Mouse (Mus musculus) v-Abl transformed pro-B cells (cell line): ENCODE results near the gene Dgki.

Experiments used
- in situ Hi-C, 2 experiments: fragments of 400-800 bp; cut with MboI; formaldehyde crosslinking; loops; one replicate each; pipeline ENCODE4 v1.15.1; 2025; ENCODE audit not compliant: unreplicated experiment in 2 of 2

The Dgki gene

DNA sequence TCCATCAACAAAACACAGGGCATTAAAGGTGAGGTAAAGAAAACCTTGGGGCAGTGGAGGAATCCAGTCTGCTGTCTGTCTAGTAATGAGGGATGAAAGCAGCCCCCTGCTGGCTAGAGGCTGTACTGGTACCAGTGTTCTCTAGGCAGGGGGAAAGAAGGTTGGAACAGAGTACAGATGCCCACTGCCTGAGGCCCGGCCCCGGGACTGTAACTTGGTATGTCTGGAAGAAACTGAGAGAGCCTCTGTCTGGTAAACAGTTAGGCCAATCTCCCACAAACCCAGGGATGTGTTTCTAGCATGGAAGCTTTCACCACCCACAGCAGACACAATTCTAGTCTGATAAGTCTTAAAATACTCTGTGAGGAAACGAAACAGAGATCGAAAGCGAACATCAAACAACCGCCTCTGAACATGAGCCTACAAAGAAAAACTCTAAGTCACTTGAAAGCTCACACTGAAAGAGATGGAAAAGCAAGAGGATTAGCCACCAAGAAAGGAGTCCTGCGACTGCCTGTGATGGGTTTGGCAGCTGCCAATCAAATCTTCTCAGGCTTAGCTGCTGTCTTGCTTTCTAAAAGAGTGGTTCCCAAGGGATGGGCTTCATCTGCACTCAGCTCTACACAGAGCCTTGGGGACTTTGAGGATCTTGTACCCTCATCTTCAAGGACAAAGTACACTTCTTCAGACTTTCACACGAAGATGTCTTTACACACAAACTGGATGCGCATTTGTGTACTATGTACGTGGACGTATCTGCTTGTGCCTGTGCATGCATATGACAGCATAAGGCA lies 262.7 kb downstream of the Dgki start:
- in situ Hi-C loops, result loop anchor here (25.0 kb wide), 1 partner anchor 1650 kb away; no protein-coding TSS in a partner anchor

DNA sequence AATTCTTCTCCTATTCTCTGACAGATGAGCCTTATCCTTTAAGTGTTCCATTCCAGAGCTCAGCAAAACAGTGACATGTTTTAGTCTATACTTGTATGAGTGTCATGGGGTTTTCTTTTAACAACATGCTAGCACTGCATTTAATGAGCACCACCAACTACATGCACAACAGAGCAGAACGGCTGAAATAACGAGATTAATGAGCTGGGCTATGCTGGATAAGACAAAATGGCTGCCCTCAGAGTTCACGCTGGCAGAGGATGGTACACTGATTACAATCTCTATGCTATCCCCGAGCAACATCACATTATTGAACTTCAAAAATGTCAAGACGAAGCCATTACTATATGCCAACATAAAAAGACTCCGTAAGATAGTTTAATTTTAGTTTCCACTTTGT lies 264.3 kb downstream of the Dgki start:
- in situ Hi-C loops, result loop anchor here (25.0 kb wide), 1 partner anchor 1648 kb away; no protein-coding TSS in a partner anchor

GRCm38 (mm10) chr6:37030986-37031385 lies 269.0 kb downstream of the Dgki start:
- in situ Hi-C loops, result loop anchor here (25.0 kb wide), 1 partner anchor 1644 kb away; no protein-coding TSS in a partner anchor

GRCm38 (mm10) chr6:37030402-37030801 lies 269.6 kb downstream of the Dgki start:
- in situ Hi-C loops, result loop anchor here (25.0 kb wide), 1 partner anchor 1643 kb away; no protein-coding TSS in a partner anchor

DNA sequence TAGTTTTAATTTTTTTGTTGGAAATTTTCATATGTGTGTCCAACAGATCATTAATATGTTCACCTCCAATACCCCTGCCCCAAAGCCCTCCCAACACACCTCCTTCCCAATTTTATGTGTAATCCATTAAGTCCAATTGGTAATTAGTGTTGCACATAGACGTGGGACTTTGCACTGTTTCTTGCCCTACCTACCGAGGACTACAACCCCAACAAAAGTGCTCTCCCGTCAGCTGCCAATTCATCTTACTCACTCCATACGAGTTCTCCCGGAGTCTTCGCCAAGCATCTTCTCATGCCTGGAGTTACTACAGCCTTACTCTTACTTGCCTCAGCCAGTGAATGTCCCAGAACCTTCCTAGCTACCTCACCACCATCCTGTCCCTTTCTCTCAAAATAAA lies 271.1 kb downstream of the Dgki start:
- in situ Hi-C loops, result loop anchor here (25.0 kb wide), 1 partner anchor 1642 kb away; no protein-coding TSS in a partner anchor

- in situ Hi-C loops, result loop anchor here (25.0 kb wide), 1 partner anchor 1641 kb away; no protein-coding TSS in a partner anchor
Observed at GRCm38 (mm10) chr6:37028300-37028699, 271.7 kb downstream of the Dgki start.

DNA sequence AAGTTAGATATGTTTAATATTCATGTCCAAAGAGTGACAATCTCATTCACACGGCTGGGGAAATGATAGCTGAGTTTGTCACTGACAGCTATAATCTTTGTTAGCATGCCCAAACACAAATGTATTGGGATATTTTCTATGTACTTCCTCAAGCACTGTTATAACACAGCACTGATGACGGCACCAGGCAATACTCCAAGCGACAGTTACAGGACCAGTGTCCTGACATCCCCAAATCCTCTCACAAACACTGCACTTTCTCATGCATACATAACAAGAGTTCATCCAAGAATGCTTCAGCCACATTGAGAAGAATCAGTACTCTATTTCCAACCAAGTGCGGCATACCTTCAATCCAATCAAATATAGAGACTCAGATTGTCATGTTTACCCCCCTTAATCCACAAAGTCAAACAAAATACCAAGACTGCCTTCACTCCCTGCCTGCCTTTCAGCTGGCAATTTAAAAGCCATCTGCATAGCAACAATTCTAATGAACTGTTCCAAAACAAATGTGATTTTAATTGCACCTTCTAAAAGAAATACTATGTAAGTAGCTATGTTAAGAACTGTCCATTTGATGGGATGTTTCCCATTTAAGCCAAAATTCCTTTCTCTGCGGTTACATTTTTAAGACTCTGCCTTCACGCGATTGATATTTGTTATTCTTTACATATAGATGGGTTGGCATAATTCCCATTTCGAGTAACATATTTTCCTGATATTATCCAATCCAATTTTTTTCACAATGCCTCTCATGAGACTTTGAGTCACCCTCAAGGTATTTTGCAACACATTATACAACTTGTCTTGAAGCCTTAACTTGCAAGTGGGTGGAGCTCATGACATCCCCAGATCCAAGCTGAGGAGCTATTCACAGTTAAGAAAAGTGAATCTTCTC lies 273.4 kb downstream of the Dgki start:
- in situ Hi-C loops, result loop anchor here (25.0 kb wide), 1 partner anchor 1639 kb away; no protein-coding TSS in a partner anchor

GRCm38 (mm10) chr6:37016046-37016445 lies 283.9 kb downstream of the Dgki start:
- in situ Hi-C loops, result no loop called here

DNA sequence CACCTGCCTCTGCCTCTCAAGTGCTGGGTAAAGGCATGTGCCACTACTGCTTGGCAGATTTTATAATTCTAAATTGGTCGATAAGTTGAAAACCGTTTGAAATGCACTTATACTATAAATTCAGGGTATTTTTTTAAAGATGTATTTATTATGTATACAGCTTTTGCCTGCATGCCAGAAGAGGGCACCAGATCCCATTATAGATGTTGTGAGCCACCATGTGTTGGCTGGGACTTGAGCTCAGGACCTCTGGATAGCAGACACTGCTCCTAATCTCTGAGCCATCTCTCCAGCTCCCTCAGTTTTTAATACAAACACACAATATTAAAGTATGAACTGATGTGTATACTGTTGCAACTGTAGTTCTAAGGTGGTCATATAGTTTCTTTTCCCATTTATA lies 288.4 kb downstream of the Dgki start:
- in situ Hi-C loops, result no loop called here

DNA sequence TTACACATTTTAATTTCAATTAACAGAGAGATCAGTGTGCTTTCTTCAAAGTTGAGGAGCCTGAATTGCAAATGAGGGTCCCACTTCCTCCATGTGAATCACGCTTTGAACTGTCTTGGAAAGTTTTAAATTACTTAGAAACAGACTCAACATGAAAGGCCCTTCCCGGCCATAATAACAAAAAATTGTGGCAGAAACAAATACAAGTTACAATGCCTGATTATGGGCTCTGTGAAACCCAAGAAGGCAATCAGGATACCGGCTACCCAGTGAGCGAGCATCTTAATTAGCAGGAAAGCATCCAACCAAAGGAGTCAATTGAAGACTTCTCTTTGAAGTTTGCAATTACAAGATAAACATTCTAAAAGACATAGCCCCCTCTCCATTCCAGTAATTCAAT lies 292.4 kb downstream of the Dgki start:
- in situ Hi-C loops, result no loop called here

- in situ Hi-C loops, result no loop called here
Observed at GRCm38 (mm10) chr6:37004914-37005313, 295.1 kb downstream of the Dgki start.

DNA sequence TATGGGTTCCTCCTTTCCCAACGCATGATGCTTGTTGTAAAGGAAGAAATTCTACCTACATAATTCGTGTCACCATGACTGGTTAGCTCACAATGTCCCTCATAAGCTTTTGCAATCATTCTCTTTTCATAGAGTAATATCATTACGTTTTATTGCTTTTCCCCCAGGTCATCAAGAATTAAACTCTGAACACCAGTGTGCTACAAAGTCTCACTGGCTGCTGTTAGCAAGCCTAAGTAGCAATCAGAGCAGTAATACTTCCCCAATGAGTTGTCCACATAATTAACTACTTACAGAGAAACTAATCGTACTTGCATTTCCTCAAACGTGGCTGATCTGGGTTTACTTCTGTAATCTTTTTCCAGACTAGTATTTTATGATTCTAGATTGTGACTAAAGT lies 296.7 kb downstream of the Dgki start:
- in situ Hi-C loops, result no loop called here

DNA sequence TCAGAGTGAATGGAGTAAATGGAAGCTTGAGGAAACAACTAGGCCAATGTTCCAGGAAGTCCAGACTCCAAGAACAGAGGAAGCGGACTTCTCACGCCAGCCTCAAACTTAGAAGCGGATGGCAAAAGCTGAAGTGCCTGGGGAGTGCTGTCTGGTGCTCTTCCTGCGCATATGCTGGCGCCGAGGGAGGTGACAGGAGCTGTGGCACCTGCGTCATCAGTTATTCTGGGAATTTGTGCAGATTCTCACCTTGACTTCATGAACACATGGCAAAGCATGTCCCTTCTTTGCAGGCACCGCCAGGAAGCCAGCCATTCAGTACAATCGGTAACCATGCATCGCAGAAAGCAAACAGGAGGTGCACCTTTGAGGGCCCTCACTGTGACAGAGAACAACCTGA lies 301.0 kb downstream of the Dgki start:
- in situ Hi-C loops, result no loop called here

DNA sequence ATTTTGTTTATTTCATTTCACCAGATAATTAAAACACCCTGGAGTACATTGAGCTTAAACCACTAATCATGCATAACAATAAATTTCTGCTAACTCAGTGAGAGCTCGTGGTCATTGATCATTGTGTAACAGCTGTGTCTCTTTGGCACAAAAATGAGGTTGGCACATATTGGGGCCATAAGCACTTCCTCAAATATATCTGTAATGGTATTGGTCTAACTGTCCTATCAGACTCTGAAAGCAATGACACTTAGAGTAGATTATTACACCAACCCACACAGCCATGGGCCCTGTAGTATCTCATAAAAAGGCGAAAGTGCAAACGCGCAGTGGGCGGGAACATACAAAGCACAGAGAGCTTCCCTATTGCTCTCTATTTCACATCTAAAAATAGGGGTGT lies 305.7 kb downstream of the Dgki start:
- in situ Hi-C loops, result no loop called here

GRCm38 (mm10) chr6:36990186-36990585 lies 309.8 kb downstream of the Dgki start:
- in situ Hi-C loops, result no loop called here

DNA sequence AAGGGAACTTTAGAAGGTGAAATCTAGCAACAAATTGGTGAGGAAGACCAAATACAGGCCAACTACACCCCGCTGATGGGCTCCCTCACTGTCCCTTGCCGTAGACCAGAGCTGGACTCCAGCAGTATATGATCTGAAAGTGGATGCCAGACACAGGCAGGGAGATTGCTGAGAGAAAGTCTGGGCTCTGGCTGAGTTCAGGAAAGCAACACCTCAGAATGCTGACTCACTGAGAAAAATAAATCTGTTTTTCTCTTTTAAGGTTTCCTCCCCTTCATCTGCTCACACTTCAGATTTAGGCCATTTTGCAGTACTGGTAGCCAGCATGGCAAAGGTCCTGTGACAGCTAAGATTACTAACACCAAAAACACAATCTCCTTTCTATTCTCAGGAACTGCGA lies 311.2 kb downstream of the Dgki start:
- in situ Hi-C loops, result no loop called here

DNA sequence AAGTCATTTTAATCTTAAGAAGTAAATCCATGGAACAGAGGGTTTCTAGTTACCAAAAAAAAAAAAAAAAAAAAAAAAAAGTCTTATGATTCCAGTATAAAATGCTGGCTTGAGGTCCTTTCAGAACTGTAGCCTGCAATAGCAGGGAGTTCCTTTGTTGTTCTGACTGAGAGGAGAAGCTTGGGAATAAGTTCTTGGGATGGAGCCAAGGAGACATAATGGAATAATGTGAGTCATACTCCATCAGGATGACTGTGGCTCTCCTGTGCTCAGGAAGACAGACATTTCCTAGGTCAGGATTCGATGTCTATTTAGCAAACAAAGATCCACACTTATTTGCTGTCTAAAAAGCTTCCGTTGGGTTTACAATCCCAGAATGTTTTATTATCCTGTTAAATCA lies 318.3 kb downstream of the Dgki start:
- in situ Hi-C loops, result no loop called here

GRCm38 (mm10) chr6:36980475-36980874 lies 319.5 kb downstream of the Dgki start:
- in situ Hi-C loops, result no loop called here

DNA sequence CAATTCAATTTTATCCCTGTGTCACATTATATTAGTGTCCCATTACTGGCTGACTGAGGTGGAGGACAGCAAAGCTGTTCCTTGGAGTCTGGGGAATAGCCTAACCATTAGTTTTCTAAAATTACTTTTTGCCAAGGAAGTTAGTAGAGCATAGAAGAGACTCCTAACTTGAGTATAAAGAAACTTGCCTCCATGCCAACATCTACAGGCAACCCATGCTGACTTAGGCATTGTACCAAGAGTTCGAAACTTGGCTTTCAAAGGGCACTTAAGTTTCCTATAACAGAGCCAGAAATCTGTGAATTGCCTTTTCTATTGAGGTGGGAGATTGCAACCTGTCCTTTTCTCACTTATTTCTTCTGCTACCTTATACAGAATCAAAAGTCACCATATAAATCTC lies 321.8 kb downstream of the Dgki start:
- in situ Hi-C loops, result no loop called here

- in situ Hi-C loops, result loop anchor here in 1 of 2 experiments (25.0 kb wide), 1 partner anchor 1586 kb away; no protein-coding TSS in a partner anchor
Observed at GRCm38 (mm10) chr6:36973096-36973495, 326.9 kb downstream of the Dgki start.

- in situ Hi-C loops, result loop anchor here in 1 of 2 experiments (25.0 kb wide), 1 partner anchor 1585 kb away; no protein-coding TSS in a partner anchor
Observed at GRCm38 (mm10) chr6:36972494-36972893, 327.5 kb downstream of the Dgki start.
